Mouse (Mus musculus) kidney, embryonic 14.5 days (tissue): ENCODE measurements around the gene Slc46a2. TPM values are rescaled to one million over a fixed set of nuclear protein-coding genes. Genes with fewer than 3 reads are reported as not detected.

ENCODE experiments used
- ATAC-seq: fragments of 200-750 bp; cut with Nextera tagmentation; 2 replicates; pipeline ENCODE4 v1.8.0; 2017; ENCODE audit warnings: moderate number of reproducible peaks, mild to moderate bottlenecking, moderate TSS enrichment, moderate library complexity; ENCODE audit not compliant: low FRiP score, low TSS enrichment
- H3K27ac ChIP-seq: fragments of 300-500 bp; sonication (generic); 2 replicates; pipeline ENCODE4 v1.5.1; 2014; ENCODE audit warnings: low read depth, mild to moderate bottlenecking, low read length, moderate library complexity, mixed read lengths
- H3K27me3 ChIP-seq: fragments of 300-500 bp; sonication (generic); 2 replicates; pipeline ENCODE4 v1.6.1; 2014; ENCODE audit warnings: mild to moderate bottlenecking, low read length; ENCODE audit not compliant: control insufficient read depth, insufficient read depth
- H3K36me3 ChIP-seq: fragments of 300-500 bp; sonication (generic); 2 replicates; pipeline ENCODE4 v1.6.1; 2014; ENCODE audit warnings: low read length, mixed read lengths; ENCODE audit not compliant: control insufficient read depth, insufficient read depth
- H3K4me1 ChIP-seq: fragments of 300-500 bp; sonication (generic); 2 replicates; pipeline ENCODE4 v1.6.1; 2014; ENCODE audit warnings: low read length, mixed read lengths; ENCODE audit not compliant: control insufficient read depth, insufficient read depth
- H3K4me2 ChIP-seq: fragments of 300-500 bp; sonication (generic); replicated peaks from 2 replicates; pipeline ENCODE4 v1.6.1; 2014; ENCODE audit warnings: low read depth, mild to moderate bottlenecking, low read length
- H3K4me3 ChIP-seq: fragments of 300-500 bp; sonication (generic); 2 replicates; pipeline ENCODE4 v1.5.1; 2014; ENCODE audit warnings: mild to moderate bottlenecking, low read length
- H3K9ac ChIP-seq: fragments of 300-500 bp; sonication (generic); 2 replicates; pipeline ENCODE4 v1.6.1; 2014; ENCODE audit warnings: low read depth, mild to moderate bottlenecking, low read length, moderate library complexity
- H3K9me3 ChIP-seq: fragments of 300-500 bp; sonication (generic); 2 replicates; pipeline ENCODE4 v1.6.1; 2016; ENCODE audit warnings: low read length; ENCODE audit not compliant: control insufficient read depth
- WGBS: fragments of 180-500 bp; shearing (Covaris S2); extraction: QIAGEN DNeasy Blood & Tissue Kit; methylation state at CpG from one replicate; pipeline ENCODE4 v1.1.7; 2014; 5-methylcytosine and 5-hydroxymethylcytosine counted together
- polyA plus RNA-seq: library from polyadenylated mRNA; unstranded; fragments of >200 nt; fragmentation: Nextera tagmentation; extraction: Ambion mirVana; gene quantifications from 2 replicates; pipeline ENCODE4 v1.2.1, GENCODE M21; 2014

Gene Slc46a2
- polyA plus RNA-seq, 1 experiment from 2014 or later, result not detected

- no peak overlapping the region for H3K4me3 ChIP-seq
- no peak overlapping the region for H3K27ac ChIP-seq
- H3K27me3 ChIP-seq, result no peaks in the 10 kb centered on the region
- no peak overlapping the region for H3K4me2 ChIP-seq
- ATAC-seq, result no peak
- 89% methylated on average over 3 of the region's 3 CpGs for WGBS
- peaks cover 8% of the 10 kb centered on the region; the same call in 1 of the 2 replicates for H3K36me3 ChIP-seq
- H3K9ac ChIP-seq, result no peak overlapping the region
- H3K4me1 ChIP-seq, result no peaks in the 10 kb centered on the region
- no peaks in the 10 kb centered on the region for H3K9me3 ChIP-seq
Observed at GRCm38 (mm10) chr4:59894977-59895575, 19.8 kb downstream of the Slc46a2 start.

- H3K9me3 ChIP-seq, result no peaks in the 10 kb centered on the region
- no peaks in the 10 kb centered on the region for H3K4me1 ChIP-seq
- H3K27ac ChIP-seq, result no peak overlapping the region
- H3K4me3 ChIP-seq, result no peak overlapping the region
- no peak for ATAC-seq
- no peaks in the 10 kb centered on the region for H3K27me3 ChIP-seq
- 90% methylated on average over 8 of the region's 8 CpGs for WGBS
- H3K36me3 ChIP-seq, result peaks cover 8% of the 10 kb centered on the region; the same call in 1 of the 2 replicates
- H3K4me2 ChIP-seq, result no peak overlapping the region
- no peak overlapping the region for H3K9ac ChIP-seq
Observed at GRCm38 (mm10) chr4:59894415-59894814, 20.4 kb downstream of the Slc46a2 start.

GRCm38 (mm10) chr4:59892731-59893130, 22.1 kb downstream of the Slc46a2 start:
- WGBS, result 97% methylated on average over 5 of the region's 5 CpGs

GRCm38 (mm10) chr4:59891723-59892416, 23.0 kb downstream of the Slc46a2 start:
- H3K9me3 ChIP-seq, result no peaks in the 10 kb centered on the region
- H3K4me1 ChIP-seq, result no peaks in the 10 kb centered on the region
- no peak overlapping the region for H3K27ac ChIP-seq
- no peak overlapping the region for H3K4me2 ChIP-seq
- ATAC-seq, result no peak
- H3K9ac ChIP-seq, result no peak overlapping the region
- H3K4me3 ChIP-seq, result no peak overlapping the region
- peaks cover 2% of the 10 kb centered on the region; the same call in 1 of the 2 replicates for H3K36me3 ChIP-seq
- WGBS, result 92% methylated on average over 10 of the region's 10 CpGs
- no peaks in the 10 kb centered on the region for H3K27me3 ChIP-seq

More at GRCm38 (mm10) chr4:59892731-59893130, 22.1 kb downstream of the Slc46a2 start:
- no peaks in the 10 kb centered on the region for H3K27me3 ChIP-seq
- no peaks in the 10 kb centered on the region for H3K4me1 ChIP-seq
- H3K27ac ChIP-seq, result no peak overlapping the region
- H3K4me3 ChIP-seq, result no peak overlapping the region
- no peak overlapping the region for H3K4me2 ChIP-seq
- no peak overlapping the region for H3K9ac ChIP-seq
- ATAC-seq, result no peak
- H3K36me3 ChIP-seq, result peaks cover 8% of the 10 kb centered on the region; the same call in 1 of the 2 replicates
- no peaks in the 10 kb centered on the region for H3K9me3 ChIP-seq

- no peak overlapping the region for H3K9ac ChIP-seq
- no peak overlapping the region for H3K27ac ChIP-seq
- H3K4me3 ChIP-seq, result no peak overlapping the region
- no peaks in the 10 kb centered on the region for H3K4me1 ChIP-seq
- H3K4me2 ChIP-seq, result no peak overlapping the region
- no peak for ATAC-seq
- 94% methylated on average over 6 of the region's 6 CpGs for WGBS
- no peaks in the 10 kb centered on the region; the same call in 1 of the 2 replicates for H3K36me3 ChIP-seq
- H3K27me3 ChIP-seq, result no peaks in the 10 kb centered on the region
- H3K9me3 ChIP-seq, result no peaks in the 10 kb centered on the region
Observed at GRCm38 (mm10) chr4:59890086-59890600, 24.7 kb downstream of the Slc46a2 start.

- H3K4me3 ChIP-seq, result no peak overlapping the region
- WGBS, result 54% methylated on average over 5 of the region's 5 CpGs
Observed at GRCm38 (mm10) chr4:59888014-59888413, 26.8 kb downstream of the Slc46a2 start.

GRCm38 (mm10) chr4:59887011-59887410, 27.8 kb downstream of the Slc46a2 start:
- Histone ChIP-seq H3K4me2 (no peak overlapping the region), H3K36me3 (no peaks in the 10 kb centered on the region; the same call in 1 of the 2 replicates), H3K27me3 (no peaks in the 10 kb centered on the region), H3K4me3 (no peak overlapping the region), H3K4me1 (no peaks in the 10 kb centered on the region), H3K9me3 (no peaks in the 10 kb centered on the region), H3K9ac (no peak overlapping the region), H3K27ac (no peak overlapping the region)
- WGBS, result 93% methylated on average over 5 of the region's 5 CpGs
- ATAC-seq, result no peak

More at GRCm38 (mm10) chr4:59888014-59888413, 26.8 kb downstream of the Slc46a2 start:
- peak; percentile 71 for ATAC-seq
- no peak overlapping the region for H3K27ac ChIP-seq
- no peak overlapping the region for H3K9ac ChIP-seq
- H3K4me2 ChIP-seq, result no peak overlapping the region
- no peaks in the 10 kb centered on the region for H3K9me3 ChIP-seq
- H3K4me1 ChIP-seq, result no peaks in the 10 kb centered on the region
- no peaks in the 10 kb centered on the region; the same call in 1 of the 2 replicates for H3K36me3 ChIP-seq
- no peaks in the 10 kb centered on the region for H3K27me3 ChIP-seq

GRCm38 (mm10) chr4:59886281-59886680, 28.6 kb downstream of the Slc46a2 start:
- no peak overlapping the region for H3K27ac ChIP-seq
- 91% methylated on average over 6 of the region's 6 CpGs for WGBS
- no peaks in the 10 kb centered on the region; the same call in 1 of the 2 replicates for H3K36me3 ChIP-seq
- no peak overlapping the region for H3K9ac ChIP-seq
- H3K27me3 ChIP-seq, result no peaks in the 10 kb centered on the region
- no peaks in the 10 kb centered on the region for H3K9me3 ChIP-seq
- H3K4me1 ChIP-seq, result no peaks in the 10 kb centered on the region
- no peak overlapping the region for H3K4me2 ChIP-seq
- H3K4me3 ChIP-seq, result no peak overlapping the region
- no peak for ATAC-seq

- no peak overlapping the region for H3K9ac ChIP-seq
- no peaks in the 10 kb centered on the region for H3K4me1 ChIP-seq
- no peak overlapping the region for H3K4me3 ChIP-seq
- 82% methylated on average over 6 of the region's 6 CpGs for WGBS
- no peaks in the 10 kb centered on the region for H3K27me3 ChIP-seq
- no peak overlapping the region for H3K4me2 ChIP-seq
- no peaks in the 10 kb centered on the region for H3K9me3 ChIP-seq
- H3K36me3 ChIP-seq, result peaks cover 5% of the 10 kb centered on the region; the same call in 1 of the 2 replicates
- ATAC-seq, result no peak
- no peak overlapping the region for H3K27ac ChIP-seq
Observed at GRCm38 (mm10) chr4:59884136-59884696, 30.6 kb downstream of the Slc46a2 start.
